Mouse (Mus musculus) limb, embryonic 11.5 days (tissue): ENCODE results near the gene Srgap3. TPM values are rescaled to one million over a fixed set of nuclear protein-coding genes. Genes with fewer than 3 reads are reported as not detected.

ENCODE experiments used
- ATAC-seq: fragments of 200-750 bp; cut with Nextera tagmentation; 2 replicates; pipeline ENCODE4 v1.8.0; 2017; ENCODE audit warnings: low read depth; ENCODE audit not compliant: insufficient number of reproducible peaks, low FRiP score, low TSS enrichment
- DNase-seq: peaks from one replicate; pipeline ENCODE4 v3.0.0-alpha.2; 2015; ENCODE audit warnings: low spot score
- H3K27ac ChIP-seq: fragments of 300-500 bp; sonication (generic); replicated peaks from 2 replicates; pipeline ENCODE4 v1.5.1; 2014; ENCODE audit warnings: low read depth, mild to moderate bottlenecking, low read length
- H3K27me3 ChIP-seq: fragments of 300-500 bp; sonication (generic); 2 replicates; pipeline ENCODE4 v1.6.1; 2014; ENCODE audit warnings: mild to moderate bottlenecking, low read length, mixed read lengths; ENCODE audit not compliant: control insufficient read depth, insufficient read depth
- H3K36me3 ChIP-seq: fragments of 300-500 bp; sonication (generic); 2 replicates; pipeline ENCODE4 v1.6.1; 2014; ENCODE audit warnings: mild to moderate bottlenecking, low read length, moderate library complexity, mixed read lengths; ENCODE audit not compliant: control insufficient read depth, insufficient read depth
- H3K4me1 ChIP-seq: fragments of 300-500 bp; sonication (generic); 2 replicates; pipeline ENCODE4 v1.6.1; 2014; ENCODE audit warnings: low read length, mixed read lengths; ENCODE audit not compliant: control insufficient read depth, insufficient read depth
- H3K4me2 ChIP-seq: fragments of 300-500 bp; sonication (generic); 2 replicates; pipeline ENCODE4 v1.6.1; 2014; ENCODE audit warnings: low read depth, mild to moderate bottlenecking, moderate library complexity; ENCODE audit not compliant: severe bottlenecking
- H3K4me3 ChIP-seq: fragments of 300-500 bp; sonication (generic); 2 replicates; pipeline ENCODE4 v1.5.1; 2014; ENCODE audit warnings: low read depth, low read length
- H3K9ac ChIP-seq: fragments of 300-500 bp; sonication (generic); 2 replicates; pipeline ENCODE4 v1.6.1; 2014; ENCODE audit warnings: mild to moderate bottlenecking, low read length
- H3K9me3 ChIP-seq: fragments of 300-500 bp; sonication (generic); 2 replicates; pipeline ENCODE4 v1.6.1; 2016; ENCODE audit warnings: low read length; ENCODE audit not compliant: control insufficient read depth
- WGBS: fragments of 180-500 bp; shearing (Covaris S2); extraction: QIAGEN DNeasy Blood & Tissue Kit; methylation state at CpG from one replicate; pipeline ENCODE4 v1.1.7; 2014; 5-methylcytosine and 5-hydroxymethylcytosine counted together
- polyA plus RNA-seq: library from polyadenylated mRNA; unstranded; fragments of >200 nt; fragmentation: Nextera tagmentation; extraction: Ambion mirVana; gene quantifications from 2 replicates; pipeline ENCODE4 v1.2.1, GENCODE M21; 2014

Srgap3 gene
- polyA plus RNA-seq, 1 experiment from 2014 or later = 5.3 TPM

DNA sequence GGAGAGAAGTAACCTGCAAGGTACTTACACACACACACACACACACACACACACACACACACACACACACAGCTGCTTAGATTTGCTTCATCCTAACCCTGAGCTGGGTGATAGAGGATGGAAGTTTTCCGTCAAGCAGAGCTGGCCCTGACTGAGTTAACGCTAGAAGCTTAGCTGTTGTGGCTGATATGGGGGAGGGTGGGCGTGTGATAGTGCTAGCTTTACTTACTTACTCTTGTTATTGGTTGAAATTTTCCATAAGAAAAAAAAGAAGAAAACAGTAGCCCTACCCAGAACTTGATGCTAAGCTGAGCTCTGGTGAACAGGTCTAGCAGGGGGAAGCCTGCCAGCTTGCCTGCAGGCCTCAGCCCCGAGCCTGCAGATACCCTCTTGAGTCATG lies 110.4 kb downstream of the Srgap3 start:
- 87% methylated on average over 4 of the region's 4 CpGs for WGBS
- Histone ChIP-seq H3K4me2 (no peak overlapping the region), H3K27ac (no peak overlapping the region)

DNA sequence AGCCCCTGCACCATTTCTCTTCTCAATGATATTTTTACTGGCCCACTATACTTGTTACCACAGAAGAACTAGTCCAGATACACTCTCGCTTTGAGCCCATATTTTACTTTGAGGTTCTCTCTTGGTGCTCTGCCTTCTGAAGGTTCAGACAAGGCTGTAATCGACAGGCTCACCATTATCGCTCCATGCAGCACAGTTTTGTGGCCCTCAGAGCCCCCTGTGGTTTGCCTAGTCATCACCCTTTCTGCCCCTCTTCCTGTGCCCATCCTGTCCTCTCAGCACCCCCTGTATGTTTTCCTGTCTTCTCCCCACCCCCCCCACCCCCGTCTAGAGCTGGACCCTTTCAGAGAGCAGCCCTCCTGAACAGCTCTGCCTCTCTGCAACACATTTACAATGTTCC lies 111.7 kb downstream of the Srgap3 start:
- DNase-seq (no peak), ATAC-seq (no peak)
- Histone ChIP-seq H3K4me3 (no peak overlapping the region), H3K4me2 (no peak overlapping the region), H3K27ac (no peak overlapping the region), H3K9me3 (no peaks in the 10 kb centered on the region), H3K36me3 (no peaks in the 10 kb centered on the region), H3K9ac (no peak overlapping the region), H3K4me1 (peaks cover 3% of the 10 kb centered on the region; the same call in 1 of the 2 replicates), H3K27me3 (no peaks in the 10 kb centered on the region)
- WGBS = 79% methylated on average over 4 of the region's 4 CpGs

More for the DNA sequence above, 110.4 kb downstream of the Srgap3 start:
- peaks cover 3% of the 10 kb centered on the region; the same call in 1 of the 2 replicates for H3K4me1 ChIP-seq
- ATAC-seq (no peak), DNase-seq (no peak)
- H3K4me3 ChIP-seq = no peak overlapping the region
- no peaks in the 10 kb centered on the region for H3K9me3 ChIP-seq
- H3K36me3 ChIP-seq = no peaks in the 10 kb centered on the region
- H3K9ac ChIP-seq = no peak overlapping the region
- no peaks in the 10 kb centered on the region for H3K27me3 ChIP-seq

DNA sequence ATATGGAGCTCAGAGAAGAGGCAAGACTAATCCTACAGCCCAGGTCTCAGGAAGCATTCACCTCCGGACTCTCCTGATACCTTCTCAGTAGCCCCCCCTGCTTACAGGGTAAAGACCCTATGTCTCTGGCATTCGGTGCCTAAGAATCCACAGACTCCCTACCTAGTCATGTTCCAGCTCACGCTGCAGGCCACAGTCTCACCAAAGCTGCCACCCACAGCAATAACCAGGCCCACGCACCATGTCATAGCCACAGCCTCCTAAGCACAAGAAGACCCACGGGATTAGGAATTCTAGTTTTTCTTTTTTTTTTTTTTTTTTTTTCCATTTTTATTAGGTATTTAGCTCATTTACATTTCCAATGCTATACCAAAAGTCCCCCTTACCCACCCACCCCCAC lies 112.6 kb downstream of the Srgap3 start:
- no peaks in the 10 kb centered on the region for H3K27me3 ChIP-seq
- H3K9me3 ChIP-seq = no peaks in the 10 kb centered on the region
- no peak overlapping the region for H3K4me2 ChIP-seq
- no peak overlapping the region for H3K27ac ChIP-seq
- H3K4me3 ChIP-seq = no peak overlapping the region
- peaks cover 3% of the 10 kb centered on the region; the same call in 1 of the 2 replicates for H3K4me1 ChIP-seq
- no peak for DNase-seq
- 88% methylated on average over 5 of the region's 5 CpGs for WGBS
- H3K36me3 ChIP-seq = no peaks in the 10 kb centered on the region
- ATAC-seq = no peak
- no peak overlapping the region for H3K9ac ChIP-seq

DNA sequence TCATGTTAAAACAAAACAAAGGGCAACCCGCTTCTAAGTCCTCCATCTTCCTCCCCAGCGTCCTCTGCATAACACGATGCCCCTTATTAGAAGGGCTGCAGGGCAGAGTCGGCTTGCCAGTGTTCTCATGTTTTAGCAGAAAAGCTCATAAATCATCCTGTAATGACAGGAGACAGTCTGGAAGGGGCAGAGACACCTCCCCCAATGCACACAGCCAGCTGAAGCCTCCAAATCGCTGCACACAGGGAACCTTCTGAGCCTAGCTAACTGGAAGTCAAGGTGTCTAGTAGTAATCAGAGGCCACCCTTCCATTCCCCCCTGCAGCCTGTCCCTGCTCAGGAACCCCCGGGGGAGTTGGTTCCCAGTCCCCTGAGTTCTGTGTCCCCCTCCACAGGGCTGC lies 113.3 kb downstream of the Srgap3 start:
- Histone ChIP-seq H3K4me1 (peaks cover 3% of the 10 kb centered on the region; the same call in 1 of the 2 replicates), H3K4me3 (no peak overlapping the region), H3K9me3 (no peaks in the 10 kb centered on the region), H3K4me2 (no peak overlapping the region), H3K27me3 (no peaks in the 10 kb centered on the region), H3K9ac (no peak overlapping the region), H3K36me3 (no peaks in the 10 kb centered on the region), H3K27ac (no peak overlapping the region)
- ATAC-seq = 0 out of 2 replicates have a peak, but pooled peaks have one; percentile 31
- no peak for DNase-seq
- 46% methylated on average over 6 of the region's 6 CpGs for WGBS

DNA sequence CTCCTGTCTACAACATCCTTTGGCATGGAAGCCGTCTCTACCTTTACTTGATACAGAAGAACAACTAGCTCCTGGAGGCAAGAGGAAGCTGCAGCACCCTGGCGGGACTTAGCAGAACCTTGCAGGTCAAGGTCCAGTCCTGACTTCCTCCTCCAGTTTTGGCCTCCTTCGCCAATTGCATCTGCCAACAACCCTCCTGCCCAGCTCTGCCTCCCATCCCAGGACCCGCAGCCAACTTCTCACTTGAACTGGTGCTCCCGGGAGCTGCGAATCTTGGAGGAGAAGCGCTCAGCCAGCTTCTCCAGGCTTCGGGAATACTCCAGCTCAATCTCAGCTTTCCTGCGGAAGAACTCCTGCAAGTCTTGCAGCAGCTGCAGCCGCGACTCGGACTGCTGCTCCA lies 117.9 kb downstream of the Srgap3 start:
- Histone ChIP-seq H3K4me2 (no peak overlapping the region), H3K36me3 (no peaks in the 10 kb centered on the region), H3K4me1 (peaks cover 3% of the 10 kb centered on the region; the same call in 1 of the 2 replicates), H3K27ac (no peak overlapping the region), H3K27me3 (no peaks in the 10 kb centered on the region), H3K9me3 (no peaks in the 10 kb centered on the region), H3K4me3 (no peak overlapping the region), H3K9ac (no peak overlapping the region)
- WGBS = 76% methylated on average over 12 of the region's 12 CpGs
- ATAC-seq (no peak), DNase-seq (no peak)

DNA sequence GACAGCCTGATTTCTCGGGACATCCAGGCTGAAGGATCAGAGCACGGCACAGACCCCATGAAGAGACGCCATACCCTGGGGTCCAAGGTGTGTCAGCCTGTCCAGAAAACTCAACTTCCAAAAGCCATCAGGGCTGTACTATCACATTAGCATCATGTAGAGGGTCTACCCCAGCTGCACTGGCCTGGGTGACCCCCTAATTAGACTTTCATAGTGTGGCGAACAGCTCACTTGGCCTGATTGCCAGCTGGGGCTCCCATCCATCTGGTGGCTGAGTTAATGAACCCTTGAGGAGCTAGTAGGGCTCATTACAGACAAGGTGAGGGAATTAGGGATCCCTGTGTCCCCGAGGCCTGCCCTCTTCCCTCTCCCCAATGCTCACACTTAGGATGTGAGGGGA lies 118.6 kb downstream of the Srgap3 start:
- no peak overlapping the region for H3K4me3 ChIP-seq
- DNase-seq (no peak), ATAC-seq (no peak)
- no peak overlapping the region for H3K9ac ChIP-seq
- H3K27ac ChIP-seq = no peak overlapping the region
- H3K4me2 ChIP-seq = no peak overlapping the region
- H3K9me3 ChIP-seq = no peaks in the 10 kb centered on the region
- no peaks in the 10 kb centered on the region for H3K27me3 ChIP-seq
- no peaks in the 10 kb centered on the region for H3K36me3 ChIP-seq
- 70% methylated on average over 5 of the region's 5 CpGs for WGBS
- peaks cover under 1% of the 10 kb centered on the region; the same call in 1 of the 2 replicates for H3K4me1 ChIP-seq

DNA sequence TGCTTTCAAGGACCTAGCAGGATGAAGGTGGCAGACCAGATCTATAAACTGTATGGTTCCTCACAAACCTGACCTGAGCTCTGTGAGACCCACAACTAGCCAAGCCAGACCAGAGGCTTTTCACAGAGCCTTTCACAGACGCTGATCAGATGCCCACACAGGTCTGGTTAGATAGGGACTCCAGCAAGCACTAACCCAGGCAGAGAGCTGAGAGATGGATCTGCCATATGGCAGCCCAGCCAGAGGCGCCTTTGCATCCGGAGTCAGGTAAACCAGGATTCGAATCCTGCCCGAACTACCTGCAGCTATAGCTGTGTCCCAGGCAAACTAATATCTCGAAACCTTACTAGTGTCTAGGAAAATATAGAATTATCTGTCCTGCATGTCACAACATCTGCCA lies 121.4 kb downstream of the Srgap3 start:
- no peak for ATAC-seq
- Histone ChIP-seq H3K9ac (no peak overlapping the region), H3K4me2 (no peak overlapping the region), H3K9me3 (no peaks in the 10 kb centered on the region), H3K27me3 (no peaks in the 10 kb centered on the region), H3K4me3 (no peak overlapping the region), H3K4me1 (no peaks in the 10 kb centered on the region), H3K36me3 (no peaks in the 10 kb centered on the region), H3K27ac (no peak overlapping the region)
- DNase-seq = no peak
- 91% methylated on average over 6 of the region's 6 CpGs for WGBS

DNA sequence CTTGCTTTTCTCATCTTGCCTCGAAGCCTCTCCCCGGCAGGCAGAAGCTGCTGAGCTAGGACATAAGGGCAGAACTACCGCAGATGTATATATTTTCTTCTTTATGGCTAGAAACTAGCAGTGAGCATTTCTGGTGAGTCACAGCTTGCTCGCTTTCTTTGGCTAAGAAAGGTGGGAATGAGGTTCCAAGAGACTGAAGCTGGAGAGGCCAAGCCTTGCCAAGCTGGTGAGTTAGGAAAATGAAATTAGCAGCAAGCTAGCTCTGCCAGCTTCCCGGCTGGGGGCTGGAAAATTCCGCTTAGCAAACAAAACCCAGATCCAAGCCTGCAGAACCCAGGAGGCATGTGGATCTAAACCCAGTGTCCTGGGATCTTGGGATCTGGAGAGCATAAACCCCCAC lies 124.0 kb downstream of the Srgap3 start:
- WGBS = 90% methylated on average over 6 of the region's 6 CpGs
- DNase-seq (no peak), ATAC-seq (no peak)

DNA sequence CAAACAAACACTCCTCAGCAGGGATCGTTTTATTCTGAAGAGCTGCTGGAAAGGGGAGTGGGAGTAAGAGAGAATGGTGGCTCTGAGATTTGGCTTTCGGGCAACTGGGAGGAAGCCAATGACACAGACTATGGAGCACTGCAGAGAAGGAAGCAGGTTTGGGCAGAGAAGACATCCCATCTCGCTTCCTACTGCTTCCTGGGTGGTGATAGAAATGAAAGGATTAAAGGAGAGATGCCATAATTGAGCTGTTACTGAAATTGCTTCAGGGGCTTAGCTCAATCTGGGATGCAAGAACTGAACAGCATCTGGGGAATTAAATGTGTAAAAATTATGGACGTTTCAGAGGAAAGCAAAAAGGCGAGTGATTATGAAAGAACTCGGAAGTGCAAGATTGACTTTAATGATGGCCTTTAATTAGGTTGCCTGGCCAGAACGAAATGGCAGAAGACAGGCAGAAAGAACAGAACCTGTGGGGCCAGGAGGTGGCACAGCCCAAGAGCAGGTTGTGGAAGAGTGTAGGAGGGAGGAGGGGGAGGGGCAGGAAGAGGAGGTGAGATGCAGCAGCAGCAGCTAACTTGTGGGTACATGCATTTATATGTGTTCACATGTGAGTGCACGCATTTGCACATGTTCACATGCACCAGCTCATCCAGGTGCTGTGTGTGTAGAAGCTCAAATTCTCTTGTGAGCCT lies 126.6 kb downstream of the Srgap3 start:
- no peaks in the 10 kb centered on the region for H3K36me3 ChIP-seq
- no peak overlapping the region for H3K27ac ChIP-seq
- H3K4me1 ChIP-seq = no peaks in the 10 kb centered on the region
- no peaks in the 10 kb centered on the region for H3K9me3 ChIP-seq
- H3K4me3 ChIP-seq = no peak overlapping the region
- H3K27me3 ChIP-seq = no peaks in the 10 kb centered on the region
- WGBS = 61% methylated on average over 8 of the region's 8 CpGs
- no peak overlapping the region for H3K9ac ChIP-seq
- no peak overlapping the region for H3K4me2 ChIP-seq
- ATAC-seq = no peak
- DNase-seq = no peak

More for the DNA sequence above, 124.0 kb downstream of the Srgap3 start:
- no peaks in the 10 kb centered on the region for H3K4me1 ChIP-seq
- H3K9ac ChIP-seq = no peak overlapping the region
- no peaks in the 10 kb centered on the region for H3K36me3 ChIP-seq
- no peak overlapping the region for H3K4me2 ChIP-seq
- H3K9me3 ChIP-seq = no peaks in the 10 kb centered on the region
- H3K27me3 ChIP-seq = no peaks in the 10 kb centered on the region
- H3K27ac ChIP-seq = no peak overlapping the region
- H3K4me3 ChIP-seq = no peak overlapping the region
